Mouse (Mus musculus) B cell, adult (primary cell): ENCODE data around the gene Stx12. TPM values are rescaled to one million over a fixed set of nuclear protein-coding genes. Genes with fewer than 3 reads are reported as not detected.

Source experiments
- total RNA-seq: library from RNA; stranded (reverse); gene quantifications from 4 replicates; pipeline ENCODE4 v1.2.4, GENCODE M21; 2023; ENCODE audit not compliant: inconsistent age

Stx12 gene
- total RNA-seq = 18.6 to 23.1 TPM (median 20.2 TPM) in 4 replicates

GRCm38 (mm10) chr4:132884064-132884843 lies at the start of gene Stx12:
Stx12 (minus strand) TSS chr4:132884509.

GRCm38 (mm10) chr4:132922558-132923008 lies 38.3 kb upstream of the Stx12 start, which contains the start of gene Fam76a:
Fam76a (minus strand) TSS chr4:132922558.

GRCm38 (mm10) chr4:132842970-132843704 lies 41.2 kb downstream of the Stx12 start, which contains the start of gene Ppp1r8:
Ppp1r8 (minus strand) TSS chr4:132843169.

Other genes with a start within 250 kb of the Stx12 start
- 38.9 to 43.7 TPM (median 41.4 TPM) in 4 replicates for gene Eya3, start 245.5 kb downstream of the Stx12 start, total RNA-seq
- gene Xkr8, start 152.0 kb downstream of the Stx12 start, total RNA-seq = 1.0 to 1.8 TPM (median 1.4 TPM) in 4 replicates
- gene Smpdl3b, start 127.3 kb downstream of the Stx12 start, total RNA-seq = not detected in 4 replicates
- gene Rpa2, start 116.2 kb downstream of the Stx12 start, total RNA-seq = 44.5 to 47.5 TPM (median 45.6 TPM) in 4 replicates
- 128 to 135 TPM (median 131 TPM) in 4 replicates for gene Themis2, start 88.1 kb downstream of the Stx12 start, total RNA-seq
- 40.3 to 46.8 TPM (median 43.3 TPM) in 4 replicates for gene Ppp1r8, start 41.3 kb downstream of the Stx12 start, total RNA-seq
- gene Fam76a, start 38.0 kb upstream of the Stx12 start, total RNA-seq = 39.7 to 54.8 TPM (median 45.5 TPM) in 4 replicates
- gene Fgr, start 89.6 kb upstream of the Stx12 start, total RNA-seq = 29.1 to 35.3 TPM (median 33.7 TPM) in 4 replicates
- gene Ahdc1, start 126.8 kb upstream of the Stx12 start, total RNA-seq = 67.0 to 73.4 TPM (median 70.2 TPM) in 4 replicates
- gene Wasf2, start 246.0 kb upstream of the Stx12 start, total RNA-seq = 280 to 329 TPM (median 305 TPM) in 4 replicates